Mouse (Mus musculus) cerebellum, adult 9-11 months (tissue): ENCODE measurements at regions not wholly inside any gene's neighbourhood (a gene's known extent, or its start where the extent isn't known, plus 50 kb on each side); places are given as distances from the start of the nearest gene placed in this dataset.

ENCODE experiments used
- DNase-seq: peaks from one replicate; pipeline ENCODE4 v3.0.0; 2022

DNA sequence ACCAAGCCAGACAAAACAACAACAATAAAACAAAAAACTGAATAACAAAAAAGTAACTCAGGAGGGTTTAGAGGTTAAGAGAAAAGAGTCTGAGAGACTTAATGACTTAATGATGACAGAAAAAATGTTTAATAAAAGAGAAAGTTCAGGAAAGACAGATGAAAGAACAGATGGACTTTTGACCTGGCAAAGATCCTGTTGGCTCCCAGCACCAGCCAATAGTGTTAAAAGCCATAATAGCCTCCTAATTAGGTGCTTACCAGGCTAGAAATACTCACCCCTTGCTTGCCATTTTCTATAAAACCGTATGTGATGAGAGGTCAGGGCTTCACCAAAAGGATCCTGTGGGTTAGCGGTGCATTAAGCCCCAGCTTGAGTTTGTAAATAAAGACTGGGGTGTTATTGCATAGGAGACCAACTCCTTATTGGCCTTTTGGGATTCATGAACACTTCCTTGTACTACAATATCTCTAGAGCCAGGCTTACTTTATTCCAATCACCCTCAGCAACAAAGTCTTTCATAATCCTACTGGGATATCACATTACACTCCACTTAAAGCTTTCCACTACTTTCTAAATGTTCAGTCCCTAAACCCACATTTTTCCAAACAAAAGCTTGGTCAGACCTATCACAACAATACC is 282.1 kb upstream of the Rasa1 start:
- DNase-seq, result no peak

DNA sequence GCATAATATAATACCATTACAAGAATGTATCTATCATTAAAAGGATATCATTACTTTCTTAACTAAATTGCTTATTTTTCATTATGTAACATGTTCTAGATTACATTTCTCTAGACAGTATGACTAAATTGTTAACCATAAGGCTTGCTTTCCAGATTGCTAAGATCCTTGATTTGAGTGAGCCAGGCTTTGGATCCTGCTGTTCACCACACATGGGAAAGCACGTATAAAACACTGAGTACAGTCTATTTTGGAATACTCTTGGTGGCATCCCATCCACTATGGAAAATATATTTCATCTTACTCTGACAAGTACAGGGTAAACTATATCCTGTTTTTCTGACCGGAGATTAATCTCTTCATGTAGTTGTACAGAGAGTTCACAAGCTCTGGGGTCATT is 268.9 kb upstream of the Rasa1 start:
- no peak for DNase-seq

DNA sequence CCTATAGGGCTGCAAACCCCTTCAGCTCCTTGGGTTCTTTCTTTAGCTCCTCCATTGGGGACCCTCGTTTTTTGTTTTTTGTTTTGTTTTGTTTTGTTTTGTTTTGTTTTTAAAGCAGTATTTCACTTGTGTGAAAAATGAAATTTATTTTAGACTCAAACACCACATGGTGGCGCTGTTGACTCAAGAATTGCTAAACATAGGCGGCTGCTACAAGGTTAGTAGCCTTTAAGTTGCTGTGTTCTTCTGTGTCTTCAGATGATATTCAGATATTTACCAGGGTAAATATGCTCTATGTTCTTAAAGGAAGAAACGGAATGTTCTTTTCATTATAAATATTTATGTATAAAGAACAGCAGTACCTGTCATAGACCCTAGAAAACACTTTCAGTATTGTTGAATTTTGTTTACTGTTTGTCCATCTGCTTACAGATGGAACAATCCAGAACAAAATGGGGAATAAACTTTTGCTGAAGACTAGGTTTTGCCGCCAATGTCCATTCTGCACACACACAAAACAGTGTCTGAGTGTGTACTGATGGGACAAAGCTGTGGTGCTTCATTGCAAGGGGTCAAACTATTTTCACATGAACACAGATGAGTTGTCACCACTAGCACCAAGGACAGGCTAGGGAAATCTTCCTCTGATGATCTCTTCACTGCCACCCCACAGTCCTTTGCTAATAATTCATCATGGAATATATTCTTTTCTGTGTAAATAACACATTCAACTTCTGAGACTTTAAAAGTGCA is 267.3 kb upstream of the Rasa1 start:
- peak; percentile 8 for DNase-seq

DNA sequence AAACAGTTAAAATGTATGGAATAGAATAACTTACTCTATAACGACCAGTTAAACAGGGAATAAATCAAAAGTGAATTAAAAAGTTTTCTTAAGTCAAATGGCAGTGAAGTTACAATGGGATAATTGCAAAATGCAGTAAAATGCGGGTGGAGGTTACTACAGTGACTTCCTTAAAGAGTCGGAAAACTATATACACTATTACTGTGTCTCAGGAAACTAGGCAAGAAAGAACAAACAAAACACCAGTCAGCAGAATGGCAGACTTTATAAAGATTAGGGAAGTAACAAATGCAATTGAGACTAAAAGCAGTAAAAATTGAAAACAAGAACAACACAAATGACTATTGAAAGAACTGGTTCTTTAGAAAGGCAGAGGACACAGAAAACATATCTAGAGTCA is 264.1 kb upstream of the Rasa1 start:
- no peak for DNase-seq

DNA sequence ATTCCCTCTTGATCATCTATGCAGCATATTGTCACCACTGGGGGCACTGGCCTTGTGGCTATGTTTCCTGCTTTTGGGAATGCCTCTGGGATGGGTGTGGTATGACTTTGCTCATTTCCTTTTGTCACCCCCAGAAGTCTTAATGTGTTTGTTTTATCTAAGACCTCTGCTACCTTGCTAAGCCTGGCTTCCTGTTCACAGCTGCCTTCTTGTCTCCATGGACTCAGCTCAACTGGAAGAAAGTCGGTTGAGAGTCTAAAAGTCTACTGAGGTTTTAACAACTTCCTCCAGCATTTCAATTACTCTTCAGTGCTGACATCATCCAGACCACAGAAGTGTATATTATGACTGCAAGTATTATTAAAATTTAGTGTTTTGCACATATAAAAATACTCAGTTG is 220.7 kb upstream of the Rasa1 start:
- DNase-seq, result no peak

DNA sequence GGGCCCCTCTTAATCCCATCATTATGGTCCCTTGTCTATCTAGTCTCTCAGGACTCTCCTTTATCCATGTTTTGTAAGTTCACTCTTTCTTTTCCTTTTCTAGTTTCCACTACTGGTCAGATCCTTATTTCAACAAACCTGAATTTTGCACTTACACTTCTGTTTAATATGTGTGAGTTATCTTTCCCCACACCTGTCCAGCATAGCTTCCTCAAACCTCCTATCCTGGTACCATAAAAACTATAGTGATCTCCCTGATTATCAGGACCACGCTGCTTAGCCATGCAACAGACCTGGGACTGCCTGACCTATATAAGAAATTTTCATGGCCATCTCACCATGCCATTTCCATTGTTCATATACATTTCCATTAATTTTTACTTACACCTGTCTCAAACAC is 219.6 kb upstream of the Rasa1 start:
- DNase-seq, result no peak

DNA sequence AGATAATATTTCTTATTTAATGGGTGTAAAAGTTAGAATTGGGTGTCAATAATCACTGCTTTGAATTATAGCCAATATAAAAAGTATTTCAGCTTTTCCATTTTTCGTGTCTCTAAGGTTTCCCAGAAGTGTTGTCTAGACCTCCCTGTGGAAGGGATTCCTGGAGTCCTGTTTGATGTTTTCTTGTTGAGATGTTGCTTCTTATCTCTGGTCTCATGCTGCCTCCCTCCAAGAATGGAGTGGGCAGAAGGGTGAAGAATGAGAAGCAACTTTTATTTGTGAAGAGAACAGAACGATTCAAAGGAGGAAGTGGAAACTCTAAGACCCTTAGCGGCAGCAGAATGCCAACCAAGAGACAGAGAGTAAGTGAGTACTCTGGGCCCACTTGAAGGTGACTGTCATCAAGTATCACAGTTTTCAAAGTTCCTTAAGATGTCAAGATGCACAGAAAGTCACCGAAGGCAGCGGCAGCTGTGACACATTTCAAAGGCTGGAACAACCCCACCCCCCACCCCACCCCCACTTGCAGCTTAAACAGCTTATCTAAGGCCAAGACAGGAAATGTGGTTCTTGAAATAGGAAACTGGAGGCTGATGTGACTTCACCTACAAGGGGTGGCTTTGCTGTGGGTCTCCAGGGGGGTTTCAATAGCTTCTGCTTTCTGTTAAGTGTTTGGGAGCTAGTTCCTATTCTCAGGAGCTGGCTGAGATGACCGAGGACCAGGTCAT is 218.6 kb upstream of the Rasa1 start:
- no peak for DNase-seq

DNA sequence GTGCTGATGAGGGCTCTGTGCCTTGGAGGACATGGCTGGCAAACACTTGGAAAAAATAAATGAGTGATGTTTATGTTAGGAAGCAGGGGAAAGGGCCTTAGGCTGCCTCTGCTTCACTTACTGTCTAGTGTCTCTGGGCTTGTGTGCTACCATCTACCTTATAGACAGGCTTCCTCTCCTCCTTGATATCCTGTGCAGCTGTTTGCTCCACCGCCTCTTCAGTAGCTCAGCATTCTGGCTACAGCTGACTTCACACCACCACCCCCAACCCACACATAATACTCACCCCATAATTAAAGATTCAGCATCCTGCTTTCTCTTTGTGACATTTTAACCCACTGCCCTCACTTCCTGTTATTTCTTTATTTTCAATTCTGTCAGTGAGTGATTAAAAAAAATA is 217.9 kb upstream of the Rasa1 start:
- no peak for DNase-seq

DNA sequence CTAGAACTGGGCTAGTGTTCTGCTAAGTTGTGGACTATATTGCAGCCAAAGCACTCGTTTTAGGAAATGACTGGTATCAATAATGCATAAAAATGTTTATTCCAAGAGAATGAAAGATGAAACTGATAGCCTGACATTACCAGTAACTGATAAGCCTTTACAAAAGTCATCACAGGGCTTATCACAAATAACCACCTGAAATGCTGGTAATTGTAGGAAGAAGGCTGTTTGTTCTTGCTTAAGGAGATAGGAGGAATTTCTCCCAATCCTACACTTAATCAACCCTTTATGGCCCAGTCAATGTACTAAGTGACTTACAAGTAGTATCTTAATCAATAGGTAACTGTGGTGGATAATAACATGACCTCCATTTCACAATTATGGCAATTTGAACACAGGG is 217.1 kb upstream of the Rasa1 start:
- DNase-seq, result no peak

DNA sequence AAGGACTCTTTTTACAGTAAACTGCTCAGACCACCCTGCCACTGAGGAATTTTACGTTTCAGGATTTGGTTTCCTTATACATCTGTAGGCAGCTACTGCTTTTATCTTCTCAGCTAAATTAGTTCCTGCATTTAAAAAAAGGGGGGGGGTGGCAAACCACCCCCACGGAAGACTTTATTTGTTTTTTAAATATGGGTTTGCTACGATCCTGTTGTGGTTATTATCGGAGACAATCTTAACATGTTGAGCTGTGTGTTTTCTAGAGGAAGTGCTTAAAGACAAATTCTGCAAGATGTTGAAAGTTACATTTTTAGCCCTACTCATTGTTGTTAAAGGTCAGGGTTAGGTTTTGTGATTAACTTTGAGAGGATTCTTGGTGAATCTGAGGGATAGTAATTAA is 216.1 kb upstream of the Rasa1 start:
- no peak for DNase-seq

DNA sequence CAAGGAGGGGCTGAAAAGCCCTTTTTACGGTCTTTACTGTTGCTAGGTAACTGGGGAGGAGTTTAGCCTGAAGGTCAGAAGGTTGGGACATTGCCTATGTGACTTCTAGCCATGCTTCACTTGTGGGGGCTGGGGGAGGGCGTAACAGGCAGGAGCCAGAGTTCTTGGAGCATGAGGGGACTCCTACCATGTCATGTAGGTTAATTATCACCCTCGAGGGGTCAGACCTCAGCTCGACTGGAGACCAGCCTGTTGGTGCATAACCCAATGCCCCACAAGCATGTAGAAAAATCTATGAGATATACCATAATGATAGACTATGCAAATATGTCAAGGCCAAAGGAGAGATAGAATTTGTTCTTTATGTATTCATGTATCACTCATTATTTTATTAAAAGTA is 215.1 kb upstream of the Rasa1 start:
- no peak for DNase-seq

DNA sequence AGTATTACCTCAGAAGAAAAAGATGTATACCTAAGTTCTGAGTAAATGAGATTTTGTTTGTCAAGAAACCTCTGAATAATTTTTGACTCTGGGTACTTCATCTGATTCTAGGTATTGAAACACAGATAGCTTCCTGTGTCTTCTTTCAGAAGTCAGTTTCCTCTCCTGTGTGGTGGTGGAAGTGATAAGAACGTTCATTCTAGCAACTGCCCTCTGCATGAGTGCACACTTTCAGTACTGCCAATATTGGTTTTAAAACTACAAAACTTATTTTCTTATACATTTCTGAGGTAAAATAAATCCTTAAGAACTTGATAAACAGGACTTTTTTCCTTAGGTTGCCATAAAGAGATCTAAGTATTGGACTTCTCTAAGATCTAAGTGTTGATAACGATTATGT is 209.8 kb upstream of the Rasa1 start:
- DNase-seq, result no peak

DNA sequence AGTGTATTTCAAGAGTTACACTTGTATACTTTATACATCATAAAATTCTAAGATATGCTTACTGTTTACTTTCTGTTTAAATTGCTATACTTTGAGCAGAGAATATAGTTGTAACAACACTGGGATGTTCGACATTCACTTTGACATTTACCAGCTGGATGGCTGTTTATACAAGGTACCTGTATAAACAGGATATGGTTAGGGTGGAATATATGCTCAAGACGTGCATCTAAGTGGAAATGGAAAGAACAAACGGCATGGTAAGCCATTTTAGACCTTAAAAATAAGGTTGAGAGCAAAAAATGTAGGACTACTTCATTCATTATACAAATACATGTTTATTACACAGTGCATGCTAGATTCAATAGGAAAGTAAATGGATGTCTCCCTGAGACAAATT is 195.9 kb upstream of the Rasa1 start:
- DNase-seq, result no peak

DNA sequence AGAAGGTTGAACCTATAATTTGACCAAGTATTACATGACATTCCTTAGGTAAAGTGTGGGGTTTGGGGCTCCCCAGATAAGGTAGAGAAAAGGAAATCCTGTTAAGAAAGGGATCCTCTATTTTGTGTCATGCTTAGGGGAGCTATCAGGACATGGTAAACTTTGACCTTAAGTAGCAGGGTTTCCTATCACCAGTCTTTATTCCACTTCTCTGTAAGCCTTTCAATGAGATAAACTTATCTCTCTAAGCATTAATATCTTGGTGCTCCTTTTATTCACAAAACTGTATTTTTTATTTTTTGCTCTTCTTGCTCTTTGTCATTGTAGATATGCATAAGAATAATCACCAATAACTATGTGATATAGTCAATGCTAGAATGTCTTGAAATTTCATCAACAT is 194.4 kb upstream of the Rasa1 start:
- DNase-seq, result no peak

DNA sequence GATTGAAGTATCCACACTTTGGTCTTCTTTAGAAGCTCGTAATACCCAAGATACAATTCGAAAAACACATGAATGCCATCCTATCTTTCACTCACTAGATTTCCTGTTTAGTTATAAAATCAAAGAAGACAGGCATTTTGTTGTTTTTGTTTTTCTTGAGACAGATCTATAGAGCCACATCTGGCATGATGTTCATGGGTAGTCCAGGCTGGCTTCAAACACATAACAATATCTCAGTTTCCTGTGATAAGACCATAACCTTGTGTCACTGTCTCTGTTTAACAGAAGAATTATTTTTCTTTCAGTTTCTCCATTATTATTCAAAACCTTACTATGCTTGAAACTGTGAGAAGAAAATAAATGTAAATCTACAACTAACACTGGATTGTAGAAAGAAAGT is 190.5 kb upstream of the Rasa1 start:
- no peak for DNase-seq

DNA sequence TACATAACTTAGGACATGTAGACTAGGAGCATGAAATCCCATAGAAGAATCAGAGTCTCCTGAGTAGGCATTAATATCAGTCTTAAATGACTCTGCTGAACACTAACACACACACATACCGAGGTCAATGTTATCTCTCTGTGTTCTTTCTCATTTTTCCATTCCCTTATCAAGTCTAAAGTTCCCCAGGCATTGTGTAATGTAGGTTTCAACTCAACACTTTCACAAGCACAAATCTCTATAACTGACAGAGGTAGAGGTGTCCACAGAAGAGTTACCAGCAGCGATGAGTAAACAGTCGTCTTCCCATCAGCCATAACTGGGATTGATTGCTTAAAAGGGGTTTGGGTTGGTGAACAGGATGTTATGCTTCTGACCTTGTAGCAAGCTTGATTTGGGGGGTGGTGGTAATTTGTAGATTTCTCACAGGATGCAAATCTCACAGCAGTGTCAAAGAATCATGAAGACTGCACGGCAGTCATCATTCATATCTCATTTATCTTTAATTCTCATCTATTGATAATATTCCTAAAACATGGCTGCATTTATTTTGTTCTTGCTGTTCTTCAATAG is 187.4 kb upstream of the Rasa1 start:
- DNase-seq, result no peak

DNA sequence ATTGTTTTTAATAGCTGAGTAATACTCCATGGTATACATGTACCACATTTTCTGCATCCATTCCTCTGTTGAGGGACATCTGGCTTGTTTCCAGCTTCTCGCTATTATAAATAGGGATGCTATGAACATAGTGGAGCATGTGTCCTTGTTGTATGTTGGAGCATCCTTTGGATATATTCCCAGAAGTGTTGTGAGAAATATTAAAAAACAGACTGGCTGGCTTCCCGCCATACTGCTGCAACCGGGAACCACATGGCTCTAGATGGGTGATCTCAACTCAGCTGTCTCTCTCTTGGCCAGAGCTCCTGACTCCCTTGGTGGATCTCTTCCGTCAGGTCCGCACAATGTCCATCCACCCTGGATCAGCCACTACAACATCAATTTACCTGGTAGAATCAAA is 182.4 kb upstream of the Rasa1 start:
- DNase-seq, result no peak

DNA sequence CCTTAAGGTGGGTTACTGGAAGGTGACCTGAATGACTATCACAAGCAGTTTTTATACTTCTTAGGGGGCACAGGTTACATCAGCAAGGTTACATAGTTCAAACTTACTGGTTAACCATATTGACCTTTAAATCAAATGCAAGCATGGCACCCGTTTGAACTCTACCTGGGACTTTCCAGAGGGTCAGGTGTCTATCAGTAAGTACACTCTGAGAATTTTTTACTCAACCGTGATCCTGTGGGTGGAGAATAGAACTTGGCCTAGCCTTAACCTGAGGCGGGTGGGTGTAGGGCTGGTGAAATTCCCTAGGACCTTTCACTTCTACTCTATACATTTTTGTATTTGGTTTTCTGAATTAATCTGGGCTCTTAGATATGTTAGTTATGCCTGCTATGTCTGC is 170.5 kb upstream of the Rasa1 start:
- DNase-seq, result no peak

DNA sequence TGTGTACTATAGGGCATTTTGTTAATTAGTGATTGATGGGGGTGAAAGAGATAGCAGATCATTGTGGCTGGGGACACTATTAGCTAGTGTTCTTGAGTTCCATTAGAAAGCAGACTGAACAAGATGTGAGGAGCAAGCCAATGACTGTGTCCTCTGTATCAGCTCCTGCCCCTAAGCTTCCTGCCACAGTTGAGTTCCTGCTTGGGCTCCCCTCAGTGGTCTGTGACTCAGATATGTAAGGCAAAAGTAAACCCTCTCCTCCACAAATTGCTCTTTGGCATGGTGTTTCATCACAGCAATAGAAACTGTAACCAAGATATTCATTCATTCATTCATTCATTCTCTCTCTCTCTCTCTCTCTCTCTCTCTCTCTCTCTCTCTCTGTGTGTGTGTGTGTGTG is 169.7 kb upstream of the Rasa1 start:
- no peak for DNase-seq

DNA sequence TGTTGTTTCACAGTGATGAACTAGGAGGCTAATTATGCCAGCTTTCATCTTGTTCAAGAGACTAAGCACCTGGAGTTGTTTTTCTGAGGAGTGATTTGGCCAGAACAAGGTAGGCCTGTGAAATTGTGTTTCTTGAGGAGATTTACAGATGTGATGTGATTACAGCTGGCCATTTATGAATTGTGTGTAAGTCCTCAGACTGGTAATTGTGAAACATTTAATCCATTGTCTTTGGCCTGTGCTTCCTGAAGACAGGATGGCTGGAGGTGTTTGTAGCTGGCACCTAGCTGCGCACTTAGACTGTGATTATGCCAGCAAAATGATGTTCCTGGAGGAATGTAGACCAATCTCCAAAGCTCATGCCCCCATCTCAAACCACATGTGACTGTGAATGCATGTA is 150.7 kb upstream of the Rasa1 start:
- DNase-seq, result no peak

DNA sequence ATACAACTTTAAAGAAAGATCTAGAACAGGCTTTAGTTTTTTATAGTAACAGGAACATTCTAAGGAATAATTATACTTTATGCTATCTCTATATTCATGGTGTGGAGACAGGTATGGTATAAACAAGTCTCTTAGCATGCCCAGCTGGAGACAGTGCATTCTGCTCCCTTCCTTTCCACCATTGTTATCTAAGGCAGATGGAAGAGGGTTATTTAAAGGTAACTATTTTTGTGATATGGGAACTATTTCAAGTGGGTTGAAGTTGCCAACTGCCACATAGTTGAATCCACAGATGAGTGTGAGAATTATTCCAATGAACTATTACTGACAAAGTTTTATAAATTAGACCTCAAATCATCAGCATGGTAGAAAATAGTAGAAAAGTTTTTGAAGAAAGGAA is 148.9 kb upstream of the Rasa1 start:
- no peak for DNase-seq

DNA sequence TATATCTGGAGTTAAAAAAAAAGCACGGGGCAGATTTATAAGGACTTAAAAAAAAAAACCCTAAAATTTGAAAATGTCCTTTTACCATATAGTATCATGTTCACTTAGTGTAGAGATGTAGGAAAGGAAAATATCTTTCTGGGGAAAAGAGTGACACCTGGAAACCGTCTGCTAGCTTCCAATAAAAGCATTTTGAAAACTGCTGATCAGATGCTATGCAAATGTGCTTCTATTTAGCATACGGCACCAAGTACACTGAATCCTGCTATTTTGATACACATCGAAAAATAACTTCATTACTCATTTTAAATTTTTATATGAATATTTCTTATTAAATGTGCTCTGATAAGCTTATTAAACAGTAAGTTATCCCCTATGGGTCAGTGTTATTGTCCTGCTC is 148.1 kb upstream of the Rasa1 start:
- DNase-seq, result no peak

DNA sequence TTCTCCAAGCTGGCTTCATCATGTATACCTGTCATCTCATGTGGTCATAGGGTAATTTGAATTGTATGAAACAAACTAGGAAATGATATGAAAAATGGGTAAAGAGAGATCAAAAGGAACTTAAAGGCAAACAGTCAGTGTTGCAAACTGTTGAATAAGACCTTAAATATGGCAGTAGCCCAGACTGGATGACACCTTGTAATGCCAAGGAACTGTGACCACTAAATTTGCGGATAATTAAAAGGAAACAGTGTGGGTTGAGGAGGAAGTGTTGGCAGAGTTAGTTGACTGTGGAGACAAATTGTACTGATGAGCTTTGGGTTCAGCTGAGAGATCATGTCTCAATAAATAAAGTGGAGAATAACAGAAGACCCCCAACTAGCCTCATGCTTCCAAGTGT is 147.3 kb upstream of the Rasa1 start:
- DNase-seq, result no peak

DNA sequence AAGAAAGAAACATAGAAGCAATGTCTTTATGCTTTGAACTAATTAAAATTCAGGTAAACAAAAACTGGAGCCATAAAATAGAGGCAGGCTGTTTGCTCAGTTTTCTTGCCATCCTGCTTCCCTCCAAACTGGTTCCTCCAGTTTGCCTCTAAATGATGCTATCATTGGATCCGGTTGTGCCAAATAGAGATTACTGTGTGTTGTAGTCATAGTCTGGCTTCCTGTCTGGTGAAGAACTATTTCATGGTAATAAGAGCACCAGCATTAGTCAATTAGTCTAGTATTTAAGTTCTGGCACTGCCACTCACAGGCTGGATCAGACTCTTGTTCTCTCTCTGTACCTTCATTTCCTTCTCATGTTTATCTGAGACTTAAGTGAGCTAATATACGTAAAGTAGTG is 141.9 kb upstream of the Rasa1 start:
- no peak for DNase-seq
